Mouse (Mus musculus): ENCODE results near the gene Gm614. TPM values are rescaled to one million over a fixed set of nuclear protein-coding genes. Genes with fewer than 3 reads are reported as not detected.

The Gm614 gene
- polyA plus RNA-seq (2012; rRNA removed): 0.51 and 0.57 TPM in 2 replicates

DNA sequence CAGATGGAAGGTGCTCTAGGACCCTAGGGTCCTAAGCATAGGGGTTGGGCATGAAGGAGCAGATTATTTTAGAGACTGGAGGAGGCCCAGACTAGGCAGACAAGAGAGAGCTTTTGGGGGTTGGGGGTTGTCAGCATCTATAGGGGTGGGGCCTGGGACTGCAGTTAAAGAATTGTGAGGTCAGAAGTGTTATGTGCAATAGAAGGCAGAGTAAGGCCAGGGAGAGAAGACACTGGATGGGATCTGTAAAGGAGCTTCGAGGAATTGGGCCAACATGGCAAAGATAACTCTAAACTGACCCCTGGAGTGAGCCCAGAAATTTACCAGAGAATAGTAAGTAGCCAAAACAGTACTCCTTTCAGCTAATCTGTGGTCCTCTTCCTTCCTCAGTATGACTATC is at the start of gene Gm614:
Gm614 (minus strand) TSS at position 101 of the 400 bp plus-strand sequence.
- Histone ChIP-seq H3K4me1 (ENCODE audit: control insufficient read depth, insufficient read depth, low read length) (no peaks in the 10 kb centered on the region; the same call in 1 of the 2 replicates), H3K4me3 (replicated peaks; ENCODE audit: extremely low read depth, low read depth, low read length) (no peak within 1 kb of the TSS)
- TF ChIP-seq POLR2A (IDR thresholded peaks at IDR 0.05; ENCODE audit: borderline replicate concordance, extremely low read depth, low read depth, low read length) (no peak), CTCF (IDR thresholded peaks at IDR 0.05; ENCODE audit: insufficient read depth, low read length) (no peak)
- no peak for DNase-seq
- 57% methylated on average over 1 of the region's 1 CpGs for WGBS

GRCm38 (mm10) chrX:101309299-101309698 is 45.5 kb upstream of the Gm614 start:
- no peak for DNase-seq
- Histone ChIP-seq H3K4me1 (ENCODE audit: control insufficient read depth, insufficient read depth, low read length) (no peaks in the 10 kb centered on the region), H3K4me3 (replicated peaks; ENCODE audit: extremely low read depth, low read depth, low read length) (no peak overlapping the region)
- no peak for TF ChIP-seq POLR2A (IDR thresholded peaks at IDR 0.05; ENCODE audit: borderline replicate concordance, extremely low read depth, low read depth, low read length)
- no peak for TF ChIP-seq CTCF (IDR thresholded peaks at IDR 0.05; ENCODE audit: insufficient read depth, low read length)
- WGBS: 87% methylated on average over 5 of the region's 5 CpGs

- 56% methylated on average over 2 of the region's 2 CpGs for WGBS
- H3K4me1 ChIP-seq (ENCODE audit: control insufficient read depth, insufficient read depth, low read length): no peaks in the 10 kb centered on the region
- DNase-seq: no peak
- no peak overlapping the region for H3K4me3 ChIP-seq (replicated peaks; ENCODE audit: extremely low read depth, low read depth, low read length)
- TF ChIP-seq POLR2A (IDR thresholded peaks at IDR 0.05; ENCODE audit: borderline replicate concordance, extremely low read depth, low read depth, low read length) (no peak), CTCF (IDR thresholded peaks at IDR 0.05; ENCODE audit: insufficient read depth, low read length) (no peak)
Measured at GRCm38 (mm10) chrX:101304646-101305045, 40.9 kb upstream of the Gm614 start.

- H3K4me3 ChIP-seq (replicated peaks; ENCODE audit: extremely low read depth, low read depth, low read length): no peak overlapping the region
- no peak for DNase-seq
- H3K4me1 ChIP-seq (ENCODE audit: control insufficient read depth, insufficient read depth, low read length): no peaks in the 10 kb centered on the region
- 84% methylated on average over 9 of the region's 9 CpGs for WGBS
- TF ChIP-seq POLR2A (IDR thresholded peaks at IDR 0.05; ENCODE audit: borderline replicate concordance, extremely low read depth, low read depth, low read length): no peak
- no peak for TF ChIP-seq CTCF (IDR thresholded peaks at IDR 0.05; ENCODE audit: insufficient read depth, low read length)
Measured at GRCm38 (mm10) chrX:101301654-101302053, 37.9 kb upstream of the Gm614 start.

GRCm38 (mm10) chrX:101300427-101301030 is 36.7 kb upstream of the Gm614 start:
- WGBS: 51% methylated on average over 13 of the region's 13 CpGs
- DNase-seq: no peak
- Histone ChIP-seq H3K4me1 (ENCODE audit: control insufficient read depth, insufficient read depth, low read length) (no peaks in the 10 kb centered on the region), H3K4me3 (replicated peaks; ENCODE audit: extremely low read depth, low read depth, low read length) (no peak overlapping the region)
- TF ChIP-seq CTCF (IDR thresholded peaks at IDR 0.05; ENCODE audit: insufficient read depth, low read length) (no peak), POLR2A (IDR thresholded peaks at IDR 0.05; ENCODE audit: borderline replicate concordance, extremely low read depth, low read depth, low read length) (no peak)

DNA sequence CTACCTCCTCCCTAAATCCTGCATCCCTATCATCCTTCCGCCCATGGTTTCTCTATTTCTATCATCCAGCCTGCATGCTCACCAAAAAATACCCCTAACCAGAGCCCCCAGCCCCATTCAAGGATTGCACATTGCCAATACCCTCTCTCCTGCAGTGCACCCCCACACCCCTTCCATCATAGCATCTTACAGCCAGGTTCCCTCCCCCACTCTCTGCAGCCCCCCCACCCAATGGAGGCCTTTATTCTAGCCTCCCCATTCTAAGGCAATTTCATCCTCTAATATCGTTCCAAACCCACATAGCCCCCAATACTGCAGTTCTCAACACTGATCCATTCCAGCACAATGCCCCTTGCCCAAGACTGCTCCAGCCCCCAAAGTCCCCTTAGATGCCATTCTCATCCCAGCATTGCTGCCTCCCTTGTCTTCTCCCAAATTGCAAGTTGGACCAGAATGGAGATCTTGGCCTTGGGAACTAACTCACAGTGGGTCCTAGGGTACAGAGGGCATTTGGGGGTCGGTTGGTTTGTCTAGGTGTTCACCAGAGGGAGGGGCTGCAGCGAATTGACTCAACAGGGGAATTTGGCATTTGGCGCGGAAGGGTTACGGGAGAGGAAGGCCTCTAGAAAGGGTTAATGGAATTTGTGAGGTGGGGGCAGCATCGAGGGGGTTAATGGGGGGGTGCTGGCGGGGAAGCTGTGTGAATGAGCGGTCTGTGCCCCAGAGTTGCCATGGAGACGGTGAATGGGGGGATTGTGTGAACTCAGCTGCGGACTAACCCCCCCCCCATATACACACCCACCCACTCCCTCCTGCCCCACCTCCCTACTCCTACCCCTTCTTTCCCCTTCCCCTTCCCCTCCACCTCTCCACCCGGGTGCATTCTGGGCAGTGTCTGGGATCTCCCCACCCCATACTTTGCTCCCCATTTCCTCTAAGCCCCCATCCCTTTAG is 36.0 kb upstream of the Gm614 start:
- 40% methylated on average over 12 of the region's 13 CpGs for WGBS
- no peak overlapping the region for H3K4me3 ChIP-seq (replicated peaks; ENCODE audit: extremely low read depth, low read depth, low read length)
- DNase-seq: no peak
- TF ChIP-seq CTCF (IDR thresholded peaks at IDR 0.05; ENCODE audit: insufficient read depth, low read length): no peak
- TF ChIP-seq POLR2A (IDR thresholded peaks at IDR 0.05; ENCODE audit: borderline replicate concordance, extremely low read depth, low read depth, low read length): no peak
- H3K4me1 ChIP-seq (ENCODE audit: control insufficient read depth, insufficient read depth, low read length): no peaks in the 10 kb centered on the region

GRCm38 (mm10) chrX:101299055-101299454 is 35.3 kb upstream of the Gm614 start, which contains the start of gene Nlgn3:
TSS of gene Nlgn3 (plus strand) at chrX:101299168.
- 35% methylated on average over 24 of the region's 24 CpGs for WGBS
- no peak for DNase-seq
- H3K4me1 ChIP-seq (ENCODE audit: control insufficient read depth, insufficient read depth, low read length): no peaks in the 10 kb centered on the region
- no peak within 1 kb of the TSS for H3K4me3 ChIP-seq (replicated peaks; ENCODE audit: extremely low read depth, low read depth, low read length)
- TF ChIP-seq CTCF (IDR thresholded peaks at IDR 0.05; ENCODE audit: insufficient read depth, low read length) (no peak), POLR2A (IDR thresholded peaks at IDR 0.05; ENCODE audit: borderline replicate concordance, extremely low read depth, low read depth, low read length) (no peak)

DNA sequence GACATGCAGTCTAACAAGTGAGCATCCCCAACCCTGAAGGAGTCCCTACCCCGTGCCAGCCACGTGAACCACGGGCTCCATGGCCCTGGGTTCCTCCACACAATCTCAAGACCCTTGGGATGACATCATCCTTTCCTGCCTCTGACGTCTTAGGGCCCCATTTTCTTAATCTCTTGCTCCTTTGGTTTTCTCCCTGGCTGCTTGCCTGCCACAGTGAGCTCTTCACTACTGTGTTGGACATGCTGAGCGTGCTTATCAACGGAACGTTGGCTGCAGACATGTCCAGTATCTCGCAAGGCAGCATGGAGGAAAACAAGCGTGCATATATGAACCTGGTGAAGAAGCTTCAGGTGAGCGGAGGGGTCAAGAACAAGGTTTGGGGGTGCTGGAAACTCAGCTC is 26.3 kb upstream of the Gm614 start:
- H3K4me1 ChIP-seq (ENCODE audit: control insufficient read depth, insufficient read depth, low read length): no peaks in the 10 kb centered on the region
- TF ChIP-seq CTCF (IDR thresholded peaks at IDR 0.05; ENCODE audit: insufficient read depth, low read length): no peak
- TF ChIP-seq POLR2A (IDR thresholded peaks at IDR 0.05; ENCODE audit: borderline replicate concordance, extremely low read depth, low read depth, low read length): no peak
- no peak for DNase-seq
- H3K4me3 ChIP-seq (replicated peaks; ENCODE audit: extremely low read depth, low read depth, low read length): no peak overlapping the region
- WGBS: 83% methylated on average over 10 of the region's 10 CpGs

DNA sequence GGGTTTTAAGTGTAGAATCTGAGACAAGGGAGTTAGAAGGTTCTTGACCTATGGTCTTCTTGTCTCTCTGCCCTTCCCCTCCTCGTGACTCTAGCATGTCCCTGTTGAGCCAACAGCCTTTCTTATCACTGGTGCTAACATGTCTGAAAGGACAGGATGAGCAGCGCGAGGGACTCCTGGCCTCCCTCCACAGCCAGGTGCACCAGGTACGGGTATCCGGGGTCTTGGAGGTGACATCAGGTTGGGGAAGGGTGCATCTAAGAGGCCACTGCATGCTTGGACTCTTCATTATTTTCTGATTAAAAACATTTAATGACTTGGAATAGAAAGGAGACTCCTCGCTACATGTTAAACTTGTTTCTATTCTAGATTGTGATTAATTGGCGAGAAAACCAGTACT is 25.2 kb upstream of the Gm614 start:
- no peak for TF ChIP-seq POLR2A (IDR thresholded peaks at IDR 0.05; ENCODE audit: borderline replicate concordance, extremely low read depth, low read depth, low read length)
- TF ChIP-seq CTCF (IDR thresholded peaks at IDR 0.05; ENCODE audit: insufficient read depth, low read length): no peak
- Histone ChIP-seq H3K4me3 (replicated peaks; ENCODE audit: extremely low read depth, low read depth, low read length) (no peak overlapping the region), H3K4me1 (ENCODE audit: control insufficient read depth, insufficient read depth, low read length) (no peaks in the 10 kb centered on the region)
- WGBS: 89% methylated on average over 7 of the region's 7 CpGs
- no peak for DNase-seq
